Mouse (Mus musculus) myocyte (in vitro differentiated cells): ENCODE data around the gene Plcb2. TPM values are rescaled to one million over a fixed set of nuclear protein-coding genes. Genes with fewer than 3 reads are reported as not detected.

Source experiments
- H3K27me3 ChIP-seq: one replicate; pipeline ENCODE4 v1.6.1; 2011; ENCODE audit not compliant: control insufficient read depth, insufficient read depth, insufficient read length
- H3K36me3 ChIP-seq: one replicate; pipeline ENCODE4 v1.6.1; 2011; ENCODE audit not compliant: control insufficient read depth, insufficient read depth
- H3K4me2 ChIP-seq: one replicate; pipeline ENCODE4 v1.6.1; 2011; ENCODE audit warnings: low read depth, control low read depth
- H3K4me3 ChIP-seq: one replicate; pipeline ENCODE4 v1.5.1; 2011; ENCODE audit warnings: mild to moderate bottlenecking, control low read depth, moderate library complexity
- H3K79me2 ChIP-seq: one replicate; pipeline ENCODE4 v1.6.1; 2011; ENCODE audit not compliant: control insufficient read depth, insufficient read depth
- H3ac ChIP-seq: one replicate; pipeline ENCODE4 v1.6.1; 2011; ENCODE audit not compliant: control insufficient read depth, insufficient read length
- CEBPB ChIP-seq: IDR thresholded peaks from 2 replicates; pipeline ENCODE4 v1.6.1; 2011; ENCODE audit warnings: mild to moderate bottlenecking, moderate library complexity; ENCODE audit not compliant: poor library complexity, insufficient read depth, severe bottlenecking
- E2F4 ChIP-seq: IDR thresholded peaks from one replicate; pipeline ENCODE4 v1.6.1; 2011; ENCODE audit warnings: mild to moderate bottlenecking, control low read depth, moderate library complexity; ENCODE audit not compliant: insufficient read depth
- MAX ChIP-seq: IDR thresholded peaks from one replicate; pipeline ENCODE4 v1.6.1; 2011; ENCODE audit warnings: low read depth, mild to moderate bottlenecking, control low read depth
- MYOD1 ChIP-seq, 3 experiments: IDR thresholded peaks; one replicate each; pipeline ENCODE4 v1.6.1; 2011; ENCODE audit warnings: control low read depth in 2 of 3, low read depth in 2 of 3, mild to moderate bottlenecking in 2 of 3, moderate library complexity in 1 of 3; ENCODE audit not compliant: insufficient read length in 2 of 3, control insufficient read depth in 1 of 3
- MYOG ChIP-seq, 3 experiments: IDR thresholded peaks; one replicate each; pipeline ENCODE4 v1.6.1; 2011; ENCODE audit warnings: control low read depth in 2 of 3, low read depth in 2 of 3, mild to moderate bottlenecking in 2 of 3; ENCODE audit not compliant: insufficient read length in 2 of 3, control insufficient read depth in 1 of 3, insufficient read depth in 1 of 3
- POLR2A ChIP-seq: IDR thresholded peaks from one replicate; pipeline ENCODE4 v1.6.1; 2011; ENCODE audit warnings: low read depth, mild to moderate bottlenecking, control low read depth, moderate library complexity; ENCODE audit not compliant: insufficient read length
- POLR2AphosphoS2 ChIP-seq: IDR thresholded peaks from one replicate; pipeline ENCODE4 v1.6.1; 2011; ENCODE audit warnings: low read depth, control low read depth; ENCODE audit not compliant: insufficient read length
- REST ChIP-seq: IDR thresholded peaks from one replicate; pipeline ENCODE4 v1.6.1; 2011; ENCODE audit warnings: mild to moderate bottlenecking, control low read depth, moderate library complexity; ENCODE audit not compliant: insufficient read depth, insufficient read length
- SRF ChIP-seq: IDR thresholded peaks from one replicate; pipeline ENCODE4 v1.6.1; 2011; ENCODE audit warnings: low read depth; ENCODE audit not compliant: control insufficient read depth, insufficient read length
- TCF12 ChIP-seq: IDR thresholded peaks from one replicate; pipeline ENCODE4 v1.6.1; 2011; ENCODE audit warnings: mild to moderate bottlenecking, control low read depth; ENCODE audit not compliant: poor library complexity, insufficient read depth, severe bottlenecking
- TCF3 ChIP-seq: IDR thresholded peaks from one replicate; pipeline ENCODE4 v1.6.1; 2011; ENCODE audit warnings: low read depth, control low read depth; ENCODE audit not compliant: insufficient read length
- USF1 ChIP-seq: IDR thresholded peaks from one replicate; pipeline ENCODE4 v1.6.1; 2011; ENCODE audit warnings: low read depth, mild to moderate bottlenecking, control low read depth, moderate library complexity
- polyA plus RNA-seq: library from polyadenylated mRNA; unstranded; fragments of >200 nt; fragmentation: generic; extraction: Trizol; gene quantifications from one replicate; pipeline ENCODE4 v1.2.1, GENCODE M21; 2012; ENCODE audit warnings: missing spikeins

Plcb2 gene
- polyA plus RNA-seq, 1 experiment: not detected

DNA sequence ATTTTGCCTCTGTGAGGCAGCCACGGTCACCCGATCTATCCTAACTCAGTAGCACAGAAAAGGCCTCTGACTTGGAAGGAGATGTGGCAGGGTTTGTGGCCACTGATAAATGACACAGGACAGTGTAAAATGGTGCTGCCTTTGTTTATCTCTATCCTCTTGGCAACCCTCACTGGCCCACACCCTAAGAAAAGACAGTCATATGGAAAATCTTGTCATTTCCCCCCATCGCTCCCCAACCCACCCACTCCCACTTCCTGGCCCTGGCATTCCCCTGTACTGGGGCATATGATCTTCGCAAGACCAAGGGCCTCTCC, 24.5 kb upstream of the Plcb2 start:
- TF ChIP-seq SRF: no peak
- TF ChIP-seq POLR2AphosphoS2: no peak
- no peak for TF ChIP-seq TCF12
- Histone ChIP-seq H3ac (no peak overlapping the region), H3K27me3 (no peaks in the 10 kb centered on the region), H3K4me3 (no peak overlapping the region), H3K4me2 (no peak overlapping the region), H3K36me3 (peaks cover 14% of the 10 kb centered on the region), H3K79me2 (no peaks in the 10 kb centered on the region)

DNA sequence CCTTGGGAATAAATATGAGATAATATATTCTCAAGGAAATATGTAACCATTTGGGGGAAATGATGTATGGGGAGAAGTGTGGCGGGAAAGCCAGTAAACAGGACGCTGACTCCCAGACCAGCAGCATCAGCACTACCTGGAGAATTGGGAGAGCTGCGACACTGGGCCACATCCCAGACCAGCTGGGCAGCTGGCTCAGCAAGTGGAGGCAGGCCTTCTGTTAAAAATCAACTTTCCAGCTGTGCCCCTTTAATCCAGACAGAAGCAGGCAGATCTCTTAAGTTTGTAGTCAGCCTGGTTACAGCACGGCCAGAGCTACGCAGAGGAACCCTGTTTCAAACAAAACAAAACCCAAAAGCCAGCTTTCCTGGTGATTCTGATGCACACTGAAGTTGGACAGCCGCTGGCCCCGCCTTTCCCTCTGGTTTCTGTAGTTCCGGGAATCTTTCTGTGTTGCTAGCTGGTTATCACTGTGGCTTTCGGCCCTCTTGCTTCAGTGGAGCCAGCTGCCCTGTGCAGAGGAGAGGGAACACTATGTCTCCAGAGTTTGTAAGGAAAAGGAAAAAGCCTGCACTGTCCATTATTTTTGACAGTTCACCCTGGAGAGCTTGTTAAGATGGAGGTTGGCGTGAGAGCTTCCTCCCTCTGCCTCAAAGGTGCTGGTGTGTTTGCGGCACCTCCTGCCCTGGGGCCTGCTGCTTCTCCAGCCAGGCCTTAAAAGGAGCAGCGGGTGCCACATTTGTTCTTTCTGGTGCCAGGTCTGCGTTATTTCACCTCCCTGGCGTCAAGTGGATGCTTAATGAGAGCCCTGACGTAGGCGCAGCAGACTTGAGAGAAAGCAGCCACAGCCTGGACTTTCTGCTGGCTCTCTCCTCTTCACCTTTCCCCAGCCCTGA, 23.9 kb upstream of the Plcb2 start:
- Histone ChIP-seq H3K36me3 (peaks cover 8% of the 10 kb centered on the region), H3K4me2 (no peak overlapping the region), H3K27me3 (no peaks in the 10 kb centered on the region), H3ac (no peak overlapping the region), H3K79me2 (no peaks in the 10 kb centered on the region), H3K4me3 (no peak overlapping the region)
- TF ChIP-seq REST: no peak
- TF ChIP-seq SRF: no peak
- no peak for TF ChIP-seq TCF12
- no peak for TF ChIP-seq MYOD1 (IDR thresholded peaks at IDR 0.05; ENCODE audit: control insufficient read depth in 1 of 3, insufficient read length in 2 of 3, low read depth in 2 of 3)
- no peak for TF ChIP-seq TCF3
- TF ChIP-seq CEBPB: no peak
- TF ChIP-seq POLR2A: no peak
- TF ChIP-seq MYOG (IDR thresholded peaks at IDR 0.05; ENCODE audit: control insufficient read depth in 1 of 3, insufficient read depth in 1 of 3, insufficient read length in 2 of 3, low read depth in 2 of 3): no peak
- no peak for TF ChIP-seq MAX
- no peak for TF ChIP-seq POLR2AphosphoS2
- no peak for TF ChIP-seq USF1

DNA sequence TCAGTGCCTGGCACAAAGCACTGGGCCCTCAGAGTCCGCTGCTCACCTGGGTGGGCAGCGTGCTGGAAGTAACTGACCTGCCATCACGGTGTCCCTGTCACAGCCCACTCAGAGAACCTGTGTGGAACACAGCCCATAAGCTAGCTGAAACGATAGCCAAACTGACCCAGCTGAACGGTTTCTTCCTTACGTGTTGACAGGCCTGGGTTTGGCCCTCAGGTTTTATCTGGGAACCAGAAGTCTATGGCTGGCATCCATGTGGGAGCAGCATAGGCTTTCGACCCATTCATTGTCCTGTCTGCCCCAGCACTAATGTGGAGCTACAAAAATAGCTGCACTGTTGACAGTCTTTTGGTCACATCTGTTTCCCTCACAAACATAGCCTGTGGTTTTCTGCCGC, 22.2 kb upstream of the Plcb2 start:
- H3K27me3 ChIP-seq: no peaks in the 10 kb centered on the region
- TF ChIP-seq USF1 (no peak), MYOG (IDR thresholded peaks at IDR 0.05; ENCODE audit: control insufficient read depth in 1 of 3, insufficient read depth in 1 of 3, insufficient read length in 2 of 3, low read depth in 2 of 3) (peak in 1 of 3 experiments; percentile 2), MYOD1 (IDR thresholded peaks at IDR 0.05; ENCODE audit: control insufficient read depth in 1 of 3, insufficient read length in 2 of 3, low read depth in 2 of 3) (peak in 1 of 3 experiments; percentile 7)
- H3ac ChIP-seq: no peak overlapping the region
- no peaks in the 10 kb centered on the region for H3K36me3 ChIP-seq
- peak overlapping the region; percentile 19 for H3K4me2 ChIP-seq
- H3K4me3 ChIP-seq: no peak overlapping the region
- H3K79me2 ChIP-seq: no peaks in the 10 kb centered on the region

DNA sequence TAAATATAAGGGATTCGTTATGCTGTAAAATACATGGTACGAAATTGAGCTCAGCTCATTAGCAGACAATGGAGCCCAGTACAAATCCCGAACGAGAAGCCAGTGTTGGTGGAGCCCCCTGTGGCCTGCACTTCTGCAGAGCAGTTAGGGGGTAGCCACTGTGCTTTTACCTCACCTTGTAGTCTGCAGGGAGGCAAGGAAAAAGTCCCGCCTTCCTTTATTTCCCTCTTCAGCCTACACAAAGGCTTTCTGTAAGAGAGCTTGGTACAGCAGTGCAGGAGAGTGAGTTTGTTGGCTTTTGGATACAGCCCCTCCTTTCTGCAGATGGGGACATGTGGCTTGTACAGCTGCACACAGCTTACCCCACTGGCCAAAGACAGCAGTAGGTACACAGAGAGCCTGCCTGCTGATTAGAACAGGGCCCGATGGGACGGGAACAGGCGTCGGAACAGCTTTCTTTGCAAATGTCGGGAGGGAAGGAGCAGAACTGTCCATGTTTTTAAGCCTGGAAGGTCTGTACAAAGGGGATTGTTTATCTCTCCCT, 21.2 kb upstream of the Plcb2 start:
- H3K27me3 ChIP-seq: no peaks in the 10 kb centered on the region
- H3K4me3 ChIP-seq: no peak overlapping the region
- no peaks in the 10 kb centered on the region for H3K36me3 ChIP-seq
- peak overlapping the region; percentile 19 for H3K4me2 ChIP-seq
- no peaks in the 10 kb centered on the region for H3K79me2 ChIP-seq
- no peak overlapping the region for H3ac ChIP-seq
- TF ChIP-seq USF1 (no peak), TCF3 (no peak), TCF12 (no peak), MAX (no peak), REST (no peak), POLR2AphosphoS2 (no peak), MYOD1 (IDR thresholded peaks at IDR 0.05; ENCODE audit: control insufficient read depth in 1 of 3, insufficient read length in 2 of 3, low read depth in 2 of 3) (no peak), E2F4 (no peak), POLR2A (no peak), CEBPB (no peak), MYOG (IDR thresholded peaks at IDR 0.05; ENCODE audit: control insufficient read depth in 1 of 3, insufficient read depth in 1 of 3, insufficient read length in 2 of 3, low read depth in 2 of 3) (no peak), SRF (no peak)

DNA sequence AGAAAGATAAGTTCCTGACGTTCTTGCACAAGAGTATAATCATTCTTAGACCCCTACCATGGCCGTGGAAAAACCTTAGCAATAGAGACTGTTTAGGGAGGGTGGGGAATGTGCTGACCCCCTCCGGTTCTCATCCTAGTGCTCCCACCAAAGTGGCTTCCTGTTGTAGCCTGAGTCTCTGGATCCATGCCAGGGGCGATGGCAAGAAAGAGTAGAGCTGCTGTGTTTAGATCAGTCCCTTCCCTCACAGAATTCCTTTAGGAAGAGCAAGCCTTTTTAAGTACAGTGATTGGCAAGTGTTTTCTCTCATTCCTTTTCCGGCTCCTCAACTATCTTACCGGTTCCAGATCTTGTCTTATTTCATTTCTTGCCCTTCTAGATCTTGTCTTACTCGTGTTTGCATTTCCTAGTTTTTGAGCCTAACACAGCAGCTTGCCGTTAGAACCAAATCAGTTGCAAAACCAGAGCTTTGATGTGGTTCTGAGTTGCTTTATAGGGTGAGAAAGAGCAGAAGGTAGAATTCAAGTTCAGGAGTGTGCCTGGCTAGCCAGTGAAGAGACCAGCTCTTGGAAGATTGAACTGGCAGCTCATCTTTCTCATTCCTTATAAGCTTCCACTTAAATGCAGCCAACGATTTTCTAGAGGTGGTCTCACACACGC, 19.2 kb upstream of the Plcb2 start:
- Histone ChIP-seq H3K4me3 (peak overlapping the region; percentile 49), H3K36me3 (no peaks in the 10 kb centered on the region), H3K27me3 (no peaks in the 10 kb centered on the region), H3ac (no peak overlapping the region), H3K79me2 (no peaks in the 10 kb centered on the region), H3K4me2 (peak overlapping the region; percentile 71)
- TF ChIP-seq MYOG (IDR thresholded peaks at IDR 0.05; ENCODE audit: control insufficient read depth in 1 of 3, insufficient read depth in 1 of 3, insufficient read length in 2 of 3, low read depth in 2 of 3): no peak
- no peak for TF ChIP-seq TCF3
- no peak for TF ChIP-seq E2F4
- TF ChIP-seq REST: no peak
- no peak for TF ChIP-seq MAX
- TF ChIP-seq POLR2A: no peak
- TF ChIP-seq SRF: no peak
- TF ChIP-seq POLR2AphosphoS2: no peak
